Mouse (Mus musculus) heart, embryonic 14.5 days (tissue): ENCODE measurements around the gene Serpinb1c. TPM values are rescaled to one million over a fixed set of nuclear protein-coding genes. Genes with fewer than 3 reads are reported as not detected.
A peak's percentile ranks its signal among the peaks of the same experiment; 100 is the strongest.
"Not testable (repeated sequence)": the region's sequence is repeated elsewhere in the genome, so short reads cannot be mapped to it uniquely, and the experiment has no call there.

Experiments
- ATAC-seq: fragments of 200-750 bp; cut with Nextera tagmentation; 2 replicates; pipeline ENCODE4 v1.8.0; 2017; ENCODE audit warnings: low read depth, moderate TSS enrichment; ENCODE audit not compliant: insufficient number of reproducible peaks, insufficient read depth, low FRiP score
- H3K27ac ChIP-seq, 2 experiments: fragments of 200-500 bp in 1 of 2; fragments of 300-500 bp in 1 of 2; sonication (generic) in 1 of 2; replicated peaks in 1 of 2; 2 replicates each; pipeline ENCODE4 v1.5.1; 2012 to 2014; ENCODE audit warnings: low read depth in 2 of 2, low read length in 2 of 2, control low read depth in 1 of 2, mild to moderate bottlenecking in 1 of 2, mixed read lengths in 1 of 2; ENCODE audit not compliant: control insufficient read depth in 1 of 2, insufficient read depth in 1 of 2
- H3K27me3 ChIP-seq: fragments of 300-500 bp; sonication (generic); 2 replicates; pipeline ENCODE4 v1.6.1; 2014; ENCODE audit warnings: mild to moderate bottlenecking, low read length, control low read depth; ENCODE audit not compliant: control insufficient read depth, insufficient read depth
- H3K36me3 ChIP-seq: fragments of 300-500 bp; sonication (generic); 2 replicates; pipeline ENCODE4 v1.6.1; 2014; ENCODE audit warnings: mild to moderate bottlenecking, control low read depth, low read length, mixed read lengths; ENCODE audit not compliant: control insufficient read depth, insufficient read depth
- H3K4me1 ChIP-seq, 2 experiments: fragments of 200-500 bp in 1 of 2; fragments of 300-500 bp in 1 of 2; sonication (generic) in 1 of 2; 2 replicates each; pipeline ENCODE4 v1.6.1; 2012 to 2014; ENCODE audit warnings: low read length in 2 of 2, control low read depth in 1 of 2, mixed read lengths in 1 of 2; ENCODE audit not compliant: control insufficient read depth in 2 of 2, insufficient read depth in 2 of 2
- H3K4me2 ChIP-seq: fragments of 300-500 bp; sonication (generic); 2 replicates; pipeline ENCODE4 v1.6.1; 2014; ENCODE audit warnings: mild to moderate bottlenecking, low read length
- H3K4me3 ChIP-seq, 2 experiments: fragments of 200-500 bp in 1 of 2; fragments of 300-500 bp in 1 of 2; sonication (generic) in 1 of 2; 2 replicates each; pipeline ENCODE4 v1.5.1; 2012 to 2014; ENCODE audit warnings: low read length in 2 of 2, mild to moderate bottlenecking in 2 of 2, control low read depth in 1 of 2, low read depth in 1 of 2, moderate library complexity in 1 of 2; ENCODE audit not compliant: control insufficient read depth in 1 of 2, insufficient read depth in 1 of 2
- H3K9ac ChIP-seq: fragments of 300-500 bp; sonication (generic); 2 replicates; pipeline ENCODE4 v1.6.1; 2014; ENCODE audit warnings: mild to moderate bottlenecking, low read length
- H3K9me3 ChIP-seq: fragments of 300-500 bp; sonication (generic); 2 replicates; pipeline ENCODE4 v1.6.1; 2016; ENCODE audit warnings: low read length, control low read depth; ENCODE audit not compliant: control insufficient read depth
- WGBS: fragments of 180-500 bp; shearing (Covaris S2); extraction: QIAGEN DNeasy Blood & Tissue Kit; methylation state at CpG from one replicate; pipeline ENCODE4 v1.1.7; 2014; 5-methylcytosine and 5-hydroxymethylcytosine counted together
- polyA plus RNA-seq: library from polyadenylated mRNA; unstranded; fragments of >200 nt; fragmentation: Nextera tagmentation; extraction: Ambion mirVana; gene quantifications from 2 replicates; pipeline ENCODE4 v1.2.1, GENCODE M21; 2014

The Serpinb1c gene
- polyA plus RNA-seq, 1 experiment from 2014 or later = not detected

DNA sequence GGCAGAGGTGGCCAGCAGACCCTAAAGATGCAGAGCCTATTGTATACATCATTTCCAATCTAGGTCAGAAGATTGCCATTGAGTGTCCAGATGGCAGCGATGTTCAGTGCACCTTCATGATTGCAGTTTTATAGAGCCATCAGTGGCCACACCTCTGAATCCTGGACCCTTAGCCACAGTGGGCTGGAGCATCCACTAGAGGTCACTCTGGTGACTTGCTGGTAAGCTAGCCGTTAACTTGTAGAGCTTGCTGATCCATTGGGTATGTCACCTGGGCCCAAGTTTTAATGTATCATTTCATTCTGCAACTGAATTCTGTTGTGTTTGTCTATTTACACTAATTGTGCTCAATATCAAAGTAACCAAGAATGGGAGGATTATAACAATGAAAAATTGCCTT lies 32.4 kb downstream of the Serpinb1c start:
- Histone ChIP-seq H3K36me3 (no peaks in the 10 kb centered on the region), H3K4me3 (no peak overlapping the region), H3K9ac (no peak overlapping the region), H3K4me2 (no peak overlapping the region), H3K27me3 (no peaks in the 10 kb centered on the region), H3K27ac (no peak overlapping the region), H3K9me3 (no peaks in the 10 kb centered on the region), H3K4me1 (no peaks in the 10 kb centered on the region; a peak in 1 of 4 replicates)
- 54% methylated on average over 2 of the region's 2 CpGs for WGBS
- ATAC-seq = no peak

- not testable (repeated sequence) for H3K4me3 ChIP-seq, H3K9me3 ChIP-seq, ATAC-seq, H3K27me3 ChIP-seq, H3K4me1 ChIP-seq, H3K9ac ChIP-seq, H3K36me3 ChIP-seq, H3K27ac ChIP-seq, H3K4me2 ChIP-seq
- WGBS = 66% methylated on average over 3 of the region's 3 CpGs
Observed at GRCm38 (mm10) chr13:32864529-32864928, 33.5 kb downstream of the Serpinb1c start.

DNA sequence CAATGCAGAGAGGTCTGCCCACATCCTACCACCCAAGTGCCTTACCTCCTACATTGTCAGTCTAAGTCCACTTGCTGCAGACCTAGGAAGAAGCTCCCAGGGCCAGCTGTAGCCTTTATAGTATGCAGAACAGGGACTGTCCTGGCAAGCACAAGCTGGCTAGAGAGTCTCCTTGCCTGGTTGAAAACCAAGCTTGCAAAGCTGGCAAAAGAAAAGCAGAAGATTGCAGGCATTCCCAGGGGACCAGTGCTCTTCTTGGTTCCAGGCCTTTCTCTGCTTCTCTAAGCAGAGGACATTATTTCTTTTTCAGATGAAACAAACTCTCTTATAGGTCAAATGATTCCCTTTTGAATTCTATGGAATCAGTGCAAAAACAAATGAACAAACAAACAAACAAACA lies 34.6 kb downstream of the Serpinb1c start:
- Histone ChIP-seq H3K9me3 (no peaks in the 10 kb centered on the region), H3K9ac (no peak overlapping the region), H3K27me3 (no peaks in the 10 kb centered on the region), H3K27ac (no peak overlapping the region), H3K4me1 (no peaks in the 10 kb centered on the region; a peak in 1 of 4 replicates), H3K4me2 (no peak overlapping the region), H3K36me3 (no peaks in the 10 kb centered on the region), H3K4me3 (no peak overlapping the region)
- ATAC-seq = no peak

GRCm38 (mm10) chr13:32860821-32861220 lies 37.2 kb downstream of the Serpinb1c start:
- Histone ChIP-seq H3K4me3 (no peak overlapping the region), H3K27ac (no peak overlapping the region), H3K36me3 (no peaks in the 10 kb centered on the region), H3K27me3 (no peaks in the 10 kb centered on the region), H3K9ac (no peak overlapping the region), H3K4me1 (no peaks in the 10 kb centered on the region; a peak in 1 of 4 replicates), H3K4me2 (no peak overlapping the region), H3K9me3 (no peaks in the 10 kb centered on the region)
- ATAC-seq = no peak
- 25% methylated on average over 3 of the region's 3 CpGs for whole genome bisulfite sequencing

DNA sequence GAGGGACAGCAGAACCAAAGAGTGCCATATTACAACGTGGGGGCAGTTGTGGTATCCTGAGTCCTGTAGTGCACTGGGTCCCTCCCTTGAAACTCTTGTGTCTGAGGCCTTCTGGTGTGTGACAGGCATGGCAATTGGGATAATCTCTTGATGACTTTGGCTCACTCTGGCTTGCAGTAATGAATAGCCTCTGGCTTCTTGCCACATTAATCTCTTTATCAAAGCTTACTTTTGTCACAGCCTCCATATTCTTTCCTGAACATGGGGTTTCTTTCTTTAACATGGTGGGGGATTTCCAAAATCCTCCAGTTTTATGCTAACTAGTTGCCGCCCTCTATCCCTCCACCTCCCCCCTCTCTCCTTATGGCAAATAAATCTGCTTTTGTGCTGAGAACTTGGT lies 44.9 kb downstream of the Serpinb1c start:
- 80% methylated on average over 2 of the region's 2 CpGs for WGBS
- no peaks in the 10 kb centered on the region for H3K27me3 ChIP-seq
- no peak; the same call in 1 of the 2 replicates for ATAC-seq
- H3K4me3 ChIP-seq = no peak overlapping the region
- H3K9me3 ChIP-seq = no peaks in the 10 kb centered on the region
- no peaks in the 10 kb centered on the region for H3K36me3 ChIP-seq
- H3K27ac ChIP-seq = no peak overlapping the region
- H3K4me1 ChIP-seq = peaks cover 8 to 15% of the 10 kb centered on the region in 2 experiments; a peak in 3 of 4 replicates
- H3K9ac ChIP-seq = no peak overlapping the region
- no peak overlapping the region for H3K4me2 ChIP-seq

DNA sequence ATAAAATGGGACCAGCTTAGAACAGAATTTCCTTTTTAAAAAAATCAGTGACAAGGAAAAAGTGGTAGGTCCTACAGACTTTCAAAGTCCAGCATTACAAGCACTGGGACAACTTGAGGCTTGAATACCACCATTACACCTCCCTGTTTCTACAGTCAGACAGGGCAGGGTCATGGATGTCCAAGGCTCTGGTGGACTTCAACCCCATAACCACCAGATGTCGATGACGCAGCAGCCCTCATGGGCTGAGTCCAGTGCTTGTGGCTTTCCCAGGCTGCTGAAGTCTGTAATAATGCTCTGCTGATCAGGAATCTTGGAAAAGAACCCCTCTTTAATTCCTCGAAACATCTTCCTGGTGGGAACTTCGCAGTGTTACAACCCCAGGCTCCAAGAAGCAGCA lies 45.5 kb downstream of the Serpinb1c start:
- H3K4me2 ChIP-seq = no peak overlapping the region
- no peaks in the 10 kb centered on the region for H3K9me3 ChIP-seq
- no peak overlapping the region for H3K27ac ChIP-seq
- H3K9ac ChIP-seq = no peak overlapping the region
- H3K4me3 ChIP-seq = no peak overlapping the region
- H3K36me3 ChIP-seq = no peaks in the 10 kb centered on the region
- ATAC-seq = no peak
- 94% methylated on average over 4 of the region's 4 CpGs for WGBS
- H3K27me3 ChIP-seq = no peaks in the 10 kb centered on the region
- H3K4me1 ChIP-seq = peaks cover 8 to 15% of the 10 kb centered on the region in 2 experiments; a peak in 3 of 4 replicates

DNA sequence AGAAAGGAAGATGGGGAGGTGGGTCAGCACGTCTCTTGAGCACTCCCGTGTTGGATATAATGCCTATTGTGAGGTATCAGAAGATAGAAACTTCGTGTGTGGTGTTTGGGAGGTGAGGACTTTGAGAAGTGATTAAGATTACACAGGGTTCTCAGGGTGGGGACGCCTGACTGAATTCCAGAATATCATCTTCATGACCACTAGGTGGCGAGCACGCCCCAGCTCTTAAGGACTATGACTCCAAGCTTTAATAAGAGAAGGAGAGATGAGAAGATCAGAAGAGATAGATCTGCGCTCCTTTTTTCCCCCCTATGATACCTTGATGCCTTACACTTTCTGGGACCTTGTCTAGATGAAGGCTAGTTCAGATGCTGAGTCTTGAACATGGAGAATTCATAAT lies 46.0 kb downstream of the Serpinb1c start:
- Histone ChIP-seq H3K9me3 (no peaks in the 10 kb centered on the region), H3K27me3 (no peaks in the 10 kb centered on the region), H3K36me3 (no peaks in the 10 kb centered on the region), H3K9ac (no peak overlapping the region), H3K4me1 (peaks cover 8 to 15% of the 10 kb centered on the region in 2 experiments; a peak in 3 of 4 replicates), H3K4me2 (no peak overlapping the region), H3K4me3 (no peak overlapping the region), H3K27ac (no peak overlapping the region)
- WGBS = 10% methylated on average over 7 of the region's 7 CpGs
- no peak for ATAC-seq

GRCm38 (mm10) chr13:32850668-32851404 lies 47.2 kb downstream of the Serpinb1c start, which contains the start of gene Serpinb1a:
Serpinb1a (minus strand) TSS chr13:32851185.
- peak; percentile 59; the same call in 1 of the 2 replicates for ATAC-seq

More at GRCm38 (mm10) chr13:32850668-32851404, 47.2 kb downstream of the Serpinb1c start, which contains the start of gene Serpinb1a:
- H3K27me3 ChIP-seq = no peaks in the 10 kb centered on the region
- no peaks in the 10 kb centered on the region for H3K36me3 ChIP-seq
- H3K9ac ChIP-seq = no peak within 1 kb of the TSS
- H3K4me2 ChIP-seq = peak within 1 kb of the TSS; percentile 36
- H3K4me3 ChIP-seq = no peak within 1 kb of the TSS
- H3K9me3 ChIP-seq = no peaks in the 10 kb centered on the region
- H3K27ac ChIP-seq = no peak within 1 kb of the TSS
- peaks cover 8 to 15% of the 10 kb centered on the region in 2 experiments; a peak in 3 of 4 replicates for H3K4me1 ChIP-seq
- 57% methylated on average over 10 of the region's 10 CpGs for WGBS
